Mouse (Mus musculus): ENCODE results near the gene Tas2r143.
A peak's percentile ranks its signal among the peaks of the same experiment; 100 is the strongest.

The Tas2r143 gene

DNA sequence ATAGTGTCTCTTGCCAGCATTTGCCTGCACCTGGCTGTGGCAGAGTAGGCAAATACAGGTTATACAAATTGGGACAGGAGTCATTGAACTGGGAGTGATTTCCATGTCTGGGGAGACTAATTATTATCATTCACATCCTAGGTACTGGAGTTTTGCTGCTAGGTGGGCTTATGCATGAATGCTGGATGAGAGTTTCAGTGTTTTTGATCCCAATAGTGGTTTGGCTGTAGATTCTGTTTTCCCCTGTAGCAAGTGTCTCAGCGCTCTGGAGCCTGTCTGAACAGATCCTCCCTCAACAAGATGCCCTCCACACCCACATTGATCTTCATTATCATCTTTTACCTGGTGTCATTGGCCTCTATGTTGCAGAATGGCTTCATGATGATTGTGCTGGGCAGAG, at the start of gene Tas2r143:
Gene Tas2r143 (plus strand): TSS at position 301 of the 400 bp plus-strand sequence.
- ATAC-seq (ENCODE audit: insufficient number of reproducible peaks, low FRiP score, low TSS enrichment), result no peak

DNA sequence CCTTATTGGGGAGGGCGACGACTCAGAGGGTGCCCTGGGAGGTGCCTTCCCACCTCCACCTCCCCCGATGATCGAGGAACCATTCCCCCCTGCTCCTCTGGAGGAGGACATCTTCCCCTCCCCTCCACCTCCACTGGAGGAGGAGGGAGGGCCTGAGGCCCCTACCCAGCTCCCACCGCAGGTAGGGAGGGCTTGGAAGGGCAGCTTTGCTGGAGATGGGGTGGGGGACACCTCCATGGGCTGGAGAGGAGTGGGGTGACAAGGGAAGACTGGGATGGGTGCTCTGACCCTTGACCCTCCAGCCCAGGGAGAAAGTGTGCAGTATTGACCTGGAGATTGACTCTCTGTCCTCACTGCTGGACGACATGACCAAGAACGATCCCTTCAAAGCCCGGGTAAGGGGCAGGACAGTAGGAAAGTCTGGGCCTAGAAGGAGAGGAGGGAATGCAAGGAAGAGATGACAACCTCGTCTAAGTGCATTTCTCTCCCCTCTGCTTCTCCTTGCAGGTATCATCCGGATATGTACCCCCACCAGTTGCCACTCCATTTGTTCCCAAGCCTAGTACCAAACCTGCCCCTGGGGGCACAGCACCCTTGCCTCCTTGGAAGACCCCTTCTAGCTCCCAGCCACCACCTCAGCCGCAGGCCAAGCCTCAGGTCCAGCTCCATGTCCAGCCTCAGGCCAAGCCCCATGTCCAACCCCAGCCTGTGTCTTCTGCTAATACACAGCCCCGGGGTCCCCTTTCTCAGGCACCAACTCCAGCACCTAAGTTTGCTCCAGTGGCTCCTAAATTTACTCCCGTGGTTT, 48.9 kb upstream of the Tas2r143 start:
- no peak for ATAC-seq (ENCODE audit: insufficient number of reproducible peaks, low FRiP score, low TSS enrichment)

- ATAC-seq (ENCODE audit: insufficient number of reproducible peaks, low FRiP score, low TSS enrichment), result no peak
Observed at GRCm38 (mm10) chr6:42351776-42352485, 48.1 kb upstream of the Tas2r143 start.

DNA sequence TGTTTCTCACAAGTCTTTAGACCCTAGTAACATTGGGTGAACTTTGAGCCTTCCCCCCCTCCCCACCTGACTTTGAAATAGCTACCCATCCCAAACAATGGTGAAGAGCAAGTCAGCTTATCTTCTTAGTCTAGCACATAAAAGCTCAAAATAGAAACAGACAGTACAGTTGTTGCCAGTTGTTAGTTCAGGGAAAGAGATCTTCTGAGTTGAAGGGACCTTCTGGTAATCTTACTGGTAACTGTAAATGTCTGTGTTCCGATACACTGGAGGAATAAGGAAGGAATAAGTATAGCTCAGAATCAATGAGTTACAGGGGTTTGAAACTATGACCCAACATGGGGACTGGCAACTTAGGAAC, 47.6 kb upstream of the Tas2r143 start:
- ATAC-seq (ENCODE audit: insufficient number of reproducible peaks, low FRiP score, low TSS enrichment), result no peak

DNA sequence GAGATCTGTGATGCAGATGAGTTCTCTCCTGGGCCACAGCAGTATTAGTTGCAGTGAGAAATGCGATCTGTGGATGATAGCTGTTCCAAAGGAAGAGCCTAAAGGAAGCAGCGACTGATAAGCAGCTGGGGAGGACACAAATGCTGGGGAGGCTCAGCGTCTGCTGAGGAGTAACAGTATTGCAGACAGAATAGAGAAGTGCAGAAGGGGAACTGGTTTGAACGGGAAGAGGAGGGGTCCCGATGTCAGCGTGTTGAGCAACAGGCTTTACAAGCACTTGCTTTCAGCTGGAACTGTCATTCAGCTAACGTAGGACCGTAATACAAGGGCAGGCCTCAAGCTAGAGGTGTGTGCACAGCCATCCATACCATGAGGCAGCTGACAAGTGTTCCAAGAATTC, 46.9 kb upstream of the Tas2r143 start:
- ATAC-seq (ENCODE audit: insufficient number of reproducible peaks, low FRiP score, low TSS enrichment), result no peak

- no peak for ATAC-seq (ENCODE audit: insufficient number of reproducible peaks, low FRiP score, low TSS enrichment)
Observed at GRCm38 (mm10) chr6:42354076-42355019, 45.7 kb upstream of the Tas2r143 start.

- ATAC-seq (ENCODE audit: insufficient number of reproducible peaks, low FRiP score, low TSS enrichment), result no peak
Observed at GRCm38 (mm10) chr6:42355366-42355765, 44.7 kb upstream of the Tas2r143 start.

DNA sequence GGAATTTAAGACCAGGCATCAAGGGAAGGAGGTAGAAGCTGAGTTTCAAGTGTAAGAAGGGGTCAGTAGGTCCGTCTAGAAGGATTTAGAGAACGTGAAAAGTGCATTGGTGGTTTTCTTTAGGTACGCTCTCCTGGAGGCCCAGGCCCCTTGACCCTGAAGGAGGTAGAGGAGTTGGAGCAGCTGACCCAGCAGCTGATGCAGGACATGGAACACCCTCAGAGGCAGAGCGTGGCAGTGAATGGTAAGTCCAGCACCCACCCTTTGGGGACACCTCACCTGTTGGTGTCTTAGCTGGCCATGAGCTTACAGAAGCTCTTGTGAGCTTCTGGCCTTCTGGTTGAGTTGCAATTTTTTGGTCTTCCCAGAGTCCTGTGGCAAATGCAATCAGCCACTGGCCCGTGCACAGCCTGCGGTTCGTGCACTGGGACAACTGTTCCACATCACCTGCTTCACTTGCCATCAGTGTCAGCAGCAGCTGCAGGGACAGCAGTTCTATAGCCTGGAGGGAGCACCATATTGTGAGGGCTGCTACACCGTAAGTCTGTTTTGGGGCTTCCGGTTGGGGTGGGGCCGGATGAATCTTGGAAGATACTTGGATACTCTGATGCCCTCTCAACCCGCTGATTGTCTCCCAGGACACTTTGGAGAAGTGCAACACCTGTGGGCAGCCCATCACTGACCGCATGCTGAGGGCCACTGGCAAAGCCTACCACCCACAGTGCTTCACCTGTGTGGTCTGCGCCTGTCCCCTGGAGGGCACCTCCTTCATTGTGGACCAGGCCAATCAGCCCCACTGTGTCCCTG, 44.0 kb upstream of the Tas2r143 start:
- ATAC-seq (ENCODE audit: insufficient number of reproducible peaks, low FRiP score, low TSS enrichment), result no peak

GRCm38 (mm10) chr6:42356913-42357312, 43.1 kb upstream of the Tas2r143 start:
- no peak for ATAC-seq (ENCODE audit: insufficient number of reproducible peaks, low FRiP score, low TSS enrichment)

DNA sequence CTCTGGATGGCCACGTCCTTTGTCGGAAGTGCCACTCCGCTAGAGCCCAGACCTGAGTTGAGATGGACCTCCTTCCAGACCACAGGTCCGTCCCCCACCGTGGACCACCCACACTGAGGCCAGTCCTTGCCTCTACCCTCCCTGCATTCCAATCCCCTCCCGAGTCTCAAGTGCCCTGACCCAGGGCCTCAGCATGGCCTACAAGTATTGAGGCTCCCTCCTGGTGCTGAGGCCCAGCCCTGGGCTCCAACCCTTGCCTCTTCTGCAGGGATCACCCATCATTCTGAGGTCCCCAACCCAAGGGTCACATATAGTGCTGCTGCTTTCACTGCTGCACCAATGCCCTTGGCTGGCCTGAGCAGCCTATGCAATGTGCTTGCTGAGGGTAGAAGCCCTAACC, 42.1 kb upstream of the Tas2r143 start:
- no peak for ATAC-seq (ENCODE audit: insufficient number of reproducible peaks, low FRiP score, low TSS enrichment)

GRCm38 (mm10) chr6:42358901-42359300, 41.1 kb upstream of the Tas2r143 start:
- no peak for ATAC-seq (ENCODE audit: insufficient number of reproducible peaks, low FRiP score, low TSS enrichment)

DNA sequence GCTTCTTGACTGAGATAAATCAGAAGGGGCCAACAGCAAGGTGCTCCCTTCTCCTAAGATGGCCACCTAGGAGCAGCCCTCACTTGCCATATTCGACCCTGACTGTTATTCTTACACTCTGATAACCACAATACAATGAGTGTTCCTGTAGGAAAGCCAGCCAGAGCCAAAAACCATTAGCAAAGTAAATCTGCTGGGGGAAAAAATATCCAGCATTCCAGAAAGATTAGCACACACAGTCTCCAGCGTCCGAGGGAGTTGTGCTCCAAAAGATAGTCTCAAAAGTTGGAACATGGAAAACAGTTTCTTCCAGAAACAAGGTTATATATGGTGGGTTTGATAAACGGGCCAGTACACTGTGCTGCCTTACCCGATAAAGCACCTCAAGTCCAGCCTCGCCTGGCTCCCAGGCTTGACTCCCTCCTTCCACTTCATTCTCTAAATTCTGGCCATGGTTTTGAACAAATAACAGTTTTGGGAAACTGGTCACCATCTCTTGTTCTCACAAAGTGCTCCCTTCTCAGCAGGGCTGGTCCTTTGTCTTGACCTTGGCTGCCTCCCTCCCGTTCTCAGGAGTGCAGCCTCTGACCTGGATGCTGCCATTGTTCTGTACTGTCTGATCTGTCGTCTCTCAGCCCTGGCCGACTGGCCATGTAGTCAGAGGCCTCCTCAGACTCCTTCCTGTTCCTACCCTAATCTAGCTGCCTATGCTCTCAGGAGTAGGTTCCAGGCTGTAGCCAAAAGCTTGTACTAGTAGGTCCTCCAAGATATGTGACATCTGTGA, 40.5 kb upstream of the Tas2r143 start:
- no peak for ATAC-seq (ENCODE audit: insufficient number of reproducible peaks, low FRiP score, low TSS enrichment)

- ATAC-seq (ENCODE audit: insufficient number of reproducible peaks, low FRiP score, low TSS enrichment), result no peak
Observed at GRCm38 (mm10) chr6:42360231-42360840, 39.7 kb upstream of the Tas2r143 start.

GRCm38 (mm10) chr6:42361041-42361895, 38.8 kb upstream of the Tas2r143 start:
- no peak for ATAC-seq (ENCODE audit: insufficient number of reproducible peaks, low FRiP score, low TSS enrichment)

- ATAC-seq (ENCODE audit: insufficient number of reproducible peaks, low FRiP score, low TSS enrichment), result no peak
Observed at GRCm38 (mm10) chr6:42362074-42362473, 38.0 kb upstream of the Tas2r143 start.

DNA sequence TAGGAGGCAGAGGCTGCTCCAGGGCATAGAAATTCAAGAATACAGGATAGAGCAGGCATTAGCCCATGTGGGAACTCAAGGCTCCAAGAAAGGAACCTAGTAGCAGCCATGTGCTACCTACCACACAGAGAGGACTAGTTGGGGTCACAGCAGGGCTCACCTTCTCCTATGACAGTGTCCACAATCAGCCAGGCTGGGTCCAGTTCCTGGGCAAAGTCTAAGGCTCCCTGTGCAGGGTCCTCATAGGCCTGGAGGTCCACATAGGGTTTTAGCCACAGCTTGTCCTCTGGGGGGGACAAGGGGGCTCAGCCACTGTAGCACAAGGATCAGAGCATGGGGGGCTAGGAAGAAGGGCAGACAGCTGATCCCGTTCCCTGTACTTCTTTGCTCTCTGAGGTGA, 37.5 kb upstream of the Tas2r143 start:
- ATAC-seq (ENCODE audit: insufficient number of reproducible peaks, low FRiP score, low TSS enrichment), result no peak

DNA sequence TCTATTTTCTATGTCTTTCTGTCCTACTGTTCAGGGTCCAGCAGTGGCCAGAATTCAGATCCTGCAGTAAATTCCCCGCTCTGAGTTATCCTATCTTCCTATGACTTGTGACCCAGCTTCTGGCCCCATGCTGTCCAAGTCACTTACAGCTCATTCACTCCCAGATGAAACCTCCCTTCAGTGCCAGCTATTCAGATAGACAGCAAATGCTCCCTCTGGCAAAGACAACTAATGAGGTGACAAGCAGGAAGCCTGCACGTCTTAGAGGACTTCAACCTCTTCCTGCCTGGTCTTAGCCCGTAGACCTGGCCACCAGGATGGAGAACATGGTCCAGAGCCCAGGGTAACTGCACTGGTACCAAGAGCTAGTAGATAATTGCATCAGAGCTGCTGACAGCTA, 37.1 kb upstream of the Tas2r143 start:
- ATAC-seq (ENCODE audit: insufficient number of reproducible peaks, low FRiP score, low TSS enrichment), result peak; percentile 54

- no peak for ATAC-seq (ENCODE audit: insufficient number of reproducible peaks, low FRiP score, low TSS enrichment)
Observed at GRCm38 (mm10) chr6:42364066-42364465, 36.0 kb upstream of the Tas2r143 start.
